Mouse (Mus musculus) c-Kit-positive CD71-negative TER-119-negative erythroid progenitor cells, embryonic 14.5 days (primary cell): ENCODE measurements around the gene Abcc10.
A peak's percentile ranks its signal among the peaks of the same experiment; 100 is the strongest.

Experiments
- DNase-seq: peaks from one replicate; pipeline ENCODE4 v3.0.0-alpha.2; 2013; ENCODE audit warnings: low read depth

Gene Abcc10

DNA sequence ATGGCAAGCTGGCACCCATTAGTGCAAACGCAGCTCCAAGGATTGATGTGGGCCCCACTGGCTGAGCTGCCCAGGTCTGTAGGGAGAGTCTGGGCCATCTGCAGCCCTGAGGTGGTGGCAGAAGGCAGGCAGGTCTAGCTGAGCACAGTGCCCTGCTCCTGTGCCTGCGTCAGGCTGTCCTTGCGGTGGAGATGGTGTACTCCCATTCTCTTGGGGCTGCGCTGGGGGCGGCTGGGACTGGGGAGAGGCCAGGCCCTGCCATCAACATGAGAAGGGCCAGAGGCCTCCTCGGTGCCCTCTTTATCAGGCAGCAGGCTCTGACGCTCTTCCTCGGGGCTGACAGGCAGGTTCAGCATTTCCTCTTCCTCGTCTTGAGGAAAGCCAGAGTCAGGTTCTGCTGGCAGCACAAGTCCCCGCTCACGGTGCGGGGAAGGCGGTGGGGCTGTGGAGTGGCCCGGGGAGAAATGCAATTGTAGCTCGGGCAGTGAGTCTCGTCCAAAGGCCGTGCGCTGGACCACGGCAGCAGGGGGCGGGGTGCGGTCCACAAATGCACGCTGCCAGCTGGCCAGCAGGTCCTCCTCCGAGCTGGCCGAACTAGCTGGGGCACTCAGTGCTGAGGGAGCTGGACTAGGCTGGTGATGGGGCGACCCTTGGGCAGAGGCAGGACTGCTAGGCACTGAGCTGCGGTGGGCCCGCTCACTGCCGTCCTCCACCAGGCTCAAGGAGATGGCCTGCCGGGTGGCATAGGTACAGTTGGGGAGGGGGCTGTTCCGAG lies 69.7 kb downstream of the Abcc10 start:
- DNase-seq: no peak

DNA sequence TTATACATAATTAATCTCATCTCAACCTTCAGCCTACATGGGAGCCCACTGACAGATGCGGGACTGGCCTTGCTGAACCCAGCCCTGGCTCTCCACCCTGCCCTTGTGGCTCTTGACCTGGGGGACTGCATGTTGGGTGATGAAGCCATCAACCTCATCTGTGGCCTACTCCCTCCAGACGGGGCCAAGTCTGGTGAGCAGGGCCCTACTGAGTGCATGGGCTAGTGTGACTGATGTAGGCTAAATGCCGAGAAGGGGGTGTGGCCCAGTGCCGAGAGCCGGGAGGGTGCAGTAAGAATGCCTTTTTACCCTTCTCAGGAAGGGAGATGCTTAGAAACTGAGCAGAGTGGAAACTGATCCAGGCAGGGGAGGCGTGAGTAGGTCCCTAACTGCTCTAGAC lies 73.0 kb downstream of the Abcc10 start:
- no peak for DNase-seq

DNA sequence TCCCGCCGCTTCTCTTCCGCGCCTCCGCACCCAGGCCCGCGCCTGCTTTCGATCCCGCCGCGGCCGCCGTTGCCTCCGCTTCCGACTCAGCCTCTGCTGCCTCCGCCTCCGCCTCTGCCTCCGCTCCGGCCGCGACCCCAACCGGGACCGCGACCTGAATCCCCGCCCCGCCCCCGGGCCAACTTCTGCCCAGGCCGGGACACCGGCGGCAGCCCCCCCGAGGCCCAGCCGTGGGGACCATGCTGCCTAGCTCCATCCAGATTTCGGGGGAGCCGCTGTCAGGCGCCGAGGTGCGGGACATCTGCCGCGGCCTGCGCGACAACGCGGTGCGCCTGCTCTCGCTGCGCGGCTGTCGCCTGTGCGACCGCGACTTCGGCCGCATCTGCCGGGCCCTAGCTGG lies 74.0 kb downstream of the Abcc10 start:
- no peak for DNase-seq

GRCm38 (mm10) chr17:46253452-46254084 lies 74.6 kb downstream of the Abcc10 start, which contains the start of gene Lrrc73:
Gene Lrrc73 (plus strand): TSS chr17:46253531.
- DNase-seq: peak; percentile 67
